In the genomic region with DNA sequence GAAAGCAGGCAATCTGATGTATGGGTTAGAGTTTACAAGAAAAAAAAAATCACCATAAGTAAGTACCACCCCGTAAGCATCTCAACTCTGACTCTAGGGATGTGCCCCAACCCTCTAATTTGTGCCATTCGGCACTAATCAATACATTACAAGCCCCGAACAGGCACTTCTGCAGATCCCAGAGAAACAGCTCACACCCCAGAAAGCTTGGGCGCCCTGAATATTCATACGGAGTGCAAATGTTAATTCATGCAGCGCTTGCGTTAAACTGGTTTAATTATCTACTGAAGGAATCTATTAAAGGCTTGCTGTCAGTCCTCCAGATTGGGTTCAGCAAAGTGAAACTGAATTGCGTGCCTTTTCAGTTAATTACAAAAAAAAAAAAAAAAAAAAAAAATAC, we compare ENCODE assay signal across 12 mouse cellular contexts.
DNase-seq lines count a peak whose midpoint lies in the region; ATAC-seq and TF ChIP-seq lines count a peak whose summit lies in the region.
"Had no signal": no experiment of that assay in that cellular context is flagged by ENCODE, and none has a peak within 500 bp of the region (broad histone marks: within the 10 kb centered on the region; RNA-seq: fewer than 3 reads in every experiment).

No protein-coding gene starts in this region.

- H3K27ac ChIP-seq in midbrain, embryonic 11.5 days (ENCODE audit: low read depth, low read length) = no peak overlapping the region
- no peak overlapping the region for H3K27ac ChIP-seq in midbrain, embryonic 10.5 days (replicated peaks)
- no peak overlapping the region for H3K27ac ChIP-seq in hindbrain, embryonic 15.5 days (replicated peaks)
- H3K27ac ChIP-seq in midbrain, postnatal 0 days (ENCODE audit: low read depth, low read length) = no peak overlapping the region
- H3K27ac ChIP-seq: liver, embryonic 15.5 days had no signal

- TF ChIP-seq CTCF in midbrain, postnatal 0 days (IDR thresholded peaks at IDR 0.05) = no peak

- H3K4me1 ChIP-seq in midbrain, embryonic 11.5 days (ENCODE audit: control insufficient read depth, insufficient read depth, low read length) = no peaks in the 10 kb centered on the region
- no peaks in the 10 kb centered on the region for H3K4me1 ChIP-seq in midbrain, embryonic 10.5 days
- H3K4me1 ChIP-seq in hindbrain, embryonic 15.5 days (replicated peaks) = 0 out of 2 replicates have a peak, but pooled peaks cover 2% of the 10 kb centered on the region
- H3K4me1 ChIP-seq in midbrain, postnatal 0 days (ENCODE audit: insufficient read depth, low read length) = no peaks in the 10 kb centered on the region
- H3K4me1 ChIP-seq: liver, embryonic 15.5 days had no signal

- H3K4me2 ChIP-seq in midbrain, embryonic 11.5 days = no peak overlapping the region
- peak overlapping the region; percentile 44 for H3K4me2 ChIP-seq in hindbrain, embryonic 15.5 days
- H3K4me2 ChIP-seq in midbrain, postnatal 0 days (ENCODE audit: low read depth, low read length, poor library complexity, severe bottlenecking) = 0 out of 2 replicates have a peak overlapping the region, but pooled peaks have one; percentile 32
- H3K4me2 ChIP-seq: liver, embryonic 15.5 days had no signal

- no peak overlapping the region for H3K4me3 ChIP-seq in midbrain, embryonic 11.5 days (ENCODE audit: low read depth, low read length)
- H3K4me3 ChIP-seq in midbrain, embryonic 10.5 days = no peak overlapping the region
- H3K4me3 ChIP-seq in hindbrain, embryonic 15.5 days = peak overlapping the region; percentile 8; the same call in 1 of the 2 replicates
- H3K4me3 ChIP-seq in midbrain, postnatal 0 days (ENCODE audit: low read depth, low read length) = no peak overlapping the region
- H3K4me3 ChIP-seq: erythroblast, embryonic 14.5 days; liver, embryonic 15.5 days had no signal

- no peak for DNase-seq in frontal cortex, postnatal 25 days (ENCODE audit: low spot score in 2 of 2)
- DNase-seq in midbrain, embryonic 11.5 days (ENCODE audit: low spot score, missing footprints) = no peak
- DNase-seq in midbrain, embryonic 10.5 days (ENCODE audit: low spot score) = no peak
- DNase-seq in midbrain, postnatal 0 days (ENCODE audit: low spot score) = peak; percentile 29
- no peak for DNase-seq in lung, postnatal 25 days (ENCODE audit: low spot score)
- no peak for DNase-seq in urinary bladder, postnatal 14 days (ENCODE audit: low spot score)
- DNase-seq: cerebellum, adult 9-11 months; heart, adult 11 months had no signal

- no peak overlapping the region for H3K9ac ChIP-seq in midbrain, embryonic 11.5 days (ENCODE audit: low read length)
- no peak overlapping the region for H3K9ac ChIP-seq in hindbrain, embryonic 15.5 days
- H3K9ac ChIP-seq in midbrain, postnatal 0 days (replicated peaks; ENCODE audit: low read length, poor library complexity, severe bottlenecking) = no peak overlapping the region
- H3K9ac ChIP-seq: liver, embryonic 15.5 days had no signal

- no peaks in the 10 kb centered on the region for H3K27me3 ChIP-seq in midbrain, embryonic 11.5 days (ENCODE audit: control insufficient read depth, insufficient read depth, low read length)
- H3K27me3 ChIP-seq in midbrain, embryonic 10.5 days (ENCODE audit: low read depth, poor library complexity, severe bottlenecking) = no peaks in the 10 kb centered on the region
- no peaks in the 10 kb centered on the region for H3K27me3 ChIP-seq in hindbrain, embryonic 15.5 days
- no peaks in the 10 kb centered on the region for H3K27me3 ChIP-seq in midbrain, postnatal 0 days (ENCODE audit: insufficient read depth, low read length)
- H3K27me3 ChIP-seq: liver, embryonic 15.5 days had no signal

- peak; percentile 70 for ATAC-seq in frontal cortex, adult (ENCODE audit: low TSS enrichment)
- peak; percentile 33; the same call in 1 of the 2 replicates for ATAC-seq in midbrain, embryonic 11.5 days (ENCODE audit: low FRiP score)
- peak; percentile 54; the same call in 1 of the 2 replicates for ATAC-seq in hindbrain, embryonic 15.5 days (ENCODE audit: low FRiP score, low read depth)
- no peak for ATAC-seq in midbrain, postnatal 0 days (ENCODE audit: low FRiP score)

- 50% methylated on average over 8 of the region's 8 CpGs for WGBS in midbrain, embryonic 11.5 days
- WGBS in midbrain, embryonic 10.5 days = 51% methylated on average over 8 of the region's 8 CpGs
- WGBS in hindbrain, embryonic 15.5 days = 27% methylated on average over 8 of the region's 8 CpGs
- 44% methylated on average over 8 of the region's 8 CpGs for WGBS in midbrain, postnatal 0 days

- no peaks in the 10 kb centered on the region for H3K36me3 ChIP-seq in midbrain, embryonic 11.5 days (ENCODE audit: control insufficient read depth, insufficient read depth, low read length)
- no peaks in the 10 kb centered on the region for H3K36me3 ChIP-seq in midbrain, embryonic 10.5 days
- H3K36me3 ChIP-seq in hindbrain, embryonic 15.5 days = no peaks in the 10 kb centered on the region
- H3K36me3 ChIP-seq in midbrain, postnatal 0 days (ENCODE audit: insufficient read depth, low read length) = no peaks in the 10 kb centered on the region
- H3K36me3 ChIP-seq: liver, embryonic 15.5 days had no signal

- H3K9me3 ChIP-seq in midbrain, embryonic 11.5 days (ENCODE audit: control insufficient read depth, low read length) = no peaks in the 10 kb centered on the region
- H3K9me3 ChIP-seq in midbrain, embryonic 10.5 days (replicated peaks) = no peaks in the 10 kb centered on the region
- H3K9me3 ChIP-seq in hindbrain, embryonic 15.5 days = no peaks in the 10 kb centered on the region
- no peaks in the 10 kb centered on the region for H3K9me3 ChIP-seq in midbrain, postnatal 0 days (ENCODE audit: low read length)
- H3K9me3 ChIP-seq: liver, embryonic 15.5 days had no signal
